Mouse (Mus musculus): ENCODE data around the gene Gm5891. TPM values are rescaled to one million over a fixed set of nuclear protein-coding genes. Genes with fewer than 3 reads are reported as not detected.
"Not testable (repeated sequence)": the region's sequence is repeated elsewhere in the genome, so short reads cannot be mapped to it uniquely, and the experiment has no call there.

The Gm5891 gene
- polyA plus RNA-seq (2015; fragmentation: Nextera tagmentation; extraction: Ambion mirVana) = not detected in 2 replicates

- no CpG with 5 or more reads among the region's 1 CpGs for WGBS
- H3K4me3 ChIP-seq (ENCODE audit: low read depth, low read length); H3K9me3 ChIP-seq (ENCODE audit: control insufficient read depth); H3K9ac ChIP-seq (ENCODE audit: low read depth, low read length); ATAC-seq; H3K27me3 ChIP-seq (replicated peaks; ENCODE audit: control insufficient read depth, insufficient read depth, low read length); H3K27ac ChIP-seq (ENCODE audit: low read depth, low read length); H3K36me3 ChIP-seq (ENCODE audit: control insufficient read depth, insufficient read depth); H3K4me2 ChIP-seq (replicated peaks; ENCODE audit: low read depth); H3K4me1 ChIP-seq (replicated peaks; ENCODE audit: control insufficient read depth, insufficient read depth, low read length): not testable (repeated sequence)
Observed at GRCm38 (mm10) chr7:21921191-21921590, at the start of gene Gm5891. Gm5891 (minus strand) TSS chr7:21921291.

Other genes with a start within 250 kb of the Gm5891 start
- gene Gm4175, start 159.8 kb downstream of the Gm5891 start, polyA plus RNA-seq (2015; fragmentation: Nextera tagmentation; extraction: Ambion mirVana) = not detected in 2 replicates
- not detected in 2 replicates for gene Gm4177, start 124.6 kb downstream of the Gm5891 start, polyA plus RNA-seq (2015; fragmentation: Nextera tagmentation; extraction: Ambion mirVana)
- not detected in 2 replicates for gene Vmn1r135, start 88.9 kb downstream of the Gm5891 start, polyA plus RNA-seq (2015; fragmentation: Nextera tagmentation; extraction: Ambion mirVana)
- gene Gm5725, start 77.0 kb downstream of the Gm5891 start, polyA plus RNA-seq (2015; fragmentation: Nextera tagmentation; extraction: Ambion mirVana) = not detected in 2 replicates
- gene Vmn1r137, start 73.3 kb upstream of the Gm5891 start, polyA plus RNA-seq (2015; fragmentation: Nextera tagmentation; extraction: Ambion mirVana) = not detected in 2 replicates
- not detected in 2 replicates for gene Vmn1r138, start 107.6 kb upstream of the Gm5891 start, polyA plus RNA-seq (2015; fragmentation: Nextera tagmentation; extraction: Ambion mirVana)
- not detected in 2 replicates for gene Gm6176, start 135.0 kb upstream of the Gm5891 start, polyA plus RNA-seq (2015; fragmentation: Nextera tagmentation; extraction: Ambion mirVana)
- not detected in 2 replicates for gene Vmn1r139, start 147.8 kb upstream of the Gm5891 start, polyA plus RNA-seq (2015; fragmentation: Nextera tagmentation; extraction: Ambion mirVana)
- gene Gm16451, start 197.0 kb upstream of the Gm5891 start, polyA plus RNA-seq (2015; fragmentation: Nextera tagmentation; extraction: Ambion mirVana) = not detected in 2 replicates
- gene Gm10666, start 213.4 kb upstream of the Gm5891 start, polyA plus RNA-seq (2015; fragmentation: Nextera tagmentation; extraction: Ambion mirVana) = not detected in 2 replicates
- not detected in 2 replicates for gene Vmn1r142, start 242.7 kb upstream of the Gm5891 start, polyA plus RNA-seq (2015; fragmentation: Nextera tagmentation; extraction: Ambion mirVana)